In the genomic region with DNA sequence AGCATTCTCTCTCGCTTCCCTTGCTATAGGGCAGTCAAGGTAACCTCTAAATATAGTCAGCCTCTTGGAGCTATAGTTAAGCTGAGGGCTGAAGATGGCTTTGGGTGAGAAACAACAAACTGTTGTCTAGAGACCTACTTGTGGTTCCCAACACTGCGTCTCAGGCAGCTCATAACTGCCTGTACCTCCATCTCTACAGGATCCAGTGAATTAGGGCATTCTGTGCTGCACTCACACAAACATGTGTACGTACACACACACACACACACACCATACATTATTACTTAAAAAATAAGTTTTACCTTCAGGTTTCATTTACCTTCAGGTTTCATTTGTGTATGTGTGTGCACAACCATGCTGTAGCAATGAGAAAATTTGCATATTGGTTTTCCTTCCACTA, we compare ENCODE assay signal across 22 mouse cellular contexts. TPM values are rescaled to one million over a fixed set of nuclear protein-coding genes. Genes with fewer than 3 reads are reported as not detected.
A peak's percentile ranks its signal among the peaks of the same experiment; 100 is the strongest.
DNase-seq lines count a peak whose midpoint lies in the region; ATAC-seq and TF ChIP-seq lines count a peak whose summit lies in the region.
"Had no signal": no experiment of that assay in that cellular context is flagged by ENCODE, and none has a peak within 500 bp of the region (broad histone marks: within the 10 kb centered on the region; RNA-seq: fewer than 3 reads in every experiment).

No protein-coding gene starts in this region.

- no peak overlapping the region for H3ac ChIP-seq in myocyte (ENCODE audit: control insufficient read depth, insufficient read length)

- H3K9me3 ChIP-seq in forebrain, embryonic 12.5 days, result no peaks in the 10 kb centered on the region
- H3K9me3 ChIP-seq in forebrain, postnatal 0 days (ENCODE audit: low read length), result no peaks in the 10 kb centered on the region
- no peaks in the 10 kb centered on the region for H3K9me3 ChIP-seq in hindbrain, embryonic 16.5 days (ENCODE audit: control insufficient read depth, low read length)
- H3K9me3 ChIP-seq in hindbrain, embryonic 13.5 days, result no peaks in the 10 kb centered on the region
- no peaks in the 10 kb centered on the region for H3K9me3 ChIP-seq in midbrain, embryonic 16.5 days (replicated peaks; ENCODE audit: control insufficient read depth, low read length, poor library complexity, severe bottlenecking)
- no peaks in the 10 kb centered on the region for H3K9me3 ChIP-seq in midbrain, embryonic 14.5 days (ENCODE audit: control insufficient read depth, low read length)
- H3K9me3 ChIP-seq: embryonic facial prominence, embryonic 12.5 days; heart, embryonic 15.5 days; limb, embryonic 12.5 days; neural tube, embryonic 15.5 days had no signal

- peak; percentile 47; the same call in 1 of the 2 replicates for ATAC-seq in forebrain, embryonic 12.5 days (ENCODE audit: low FRiP score)
- no peak for ATAC-seq in forebrain, postnatal 0 days
- ATAC-seq in hindbrain, embryonic 16.5 days, result 0 out of 2 replicates have a peak, but pooled peaks have one; percentile 18
- ATAC-seq in hindbrain, embryonic 13.5 days (ENCODE audit: low FRiP score), result no peak
- ATAC-seq in midbrain, embryonic 16.5 days, result peak; percentile 34; the same call in 1 of the 2 replicates
- ATAC-seq in midbrain, embryonic 14.5 days (ENCODE audit: low FRiP score, low TSS enrichment), result no peak
- ATAC-seq: intestine, postnatal 0 days had no signal

- WGBS in forebrain, embryonic 12.5 days, result 91% methylated on average over 3 of the region's 3 CpGs
- whole genome bisulfite sequencing in forebrain, postnatal 0 days, result 91% methylated on average over 3 of the region's 3 CpGs
- 92% methylated on average over 3 of the region's 3 CpGs for WGBS in hindbrain, embryonic 16.5 days
- WGBS in hindbrain, embryonic 13.5 days, result 93% methylated on average over 3 of the region's 3 CpGs
- WGBS in midbrain, embryonic 16.5 days, result 93% methylated on average over 3 of the region's 3 CpGs
- 96% methylated on average over 3 of the region's 3 CpGs for WGBS in midbrain, embryonic 14.5 days

- H3K27ac ChIP-seq in forebrain, embryonic 12.5 days, result no peak overlapping the region
- H3K27ac ChIP-seq in forebrain, postnatal 0 days (ENCODE audit: low read depth, low read length), result no peak overlapping the region
- H3K27ac ChIP-seq in hindbrain, embryonic 16.5 days (ENCODE audit: low read depth, low read length), result no peak overlapping the region
- no peak overlapping the region for H3K27ac ChIP-seq in hindbrain, embryonic 13.5 days
- no peak overlapping the region for H3K27ac ChIP-seq in midbrain, embryonic 16.5 days (ENCODE audit: low read length)
- no peak overlapping the region for H3K27ac ChIP-seq in midbrain, embryonic 14.5 days (replicated peaks; ENCODE audit: low read depth, low read length)
- H3K27ac ChIP-seq: embryonic facial prominence, embryonic 12.5 days; heart, embryonic 15.5 days; limb, embryonic 12.5 days; neural tube, embryonic 15.5 days had no signal

- H3K4me2 ChIP-seq in forebrain, embryonic 12.5 days, result no peak overlapping the region
- no peak overlapping the region for H3K4me2 ChIP-seq in forebrain, postnatal 0 days (ENCODE audit: low read depth)
- H3K4me2 ChIP-seq in hindbrain, embryonic 16.5 days (ENCODE audit: low read length), result no peak overlapping the region
- H3K4me2 ChIP-seq in hindbrain, embryonic 13.5 days, result no peak overlapping the region
- H3K4me2 ChIP-seq in midbrain, embryonic 16.5 days (ENCODE audit: low read length), result no peak overlapping the region
- H3K4me2 ChIP-seq in midbrain, embryonic 14.5 days (ENCODE audit: low read length), result no peak overlapping the region
- no peak overlapping the region for H3K4me2 ChIP-seq in myocyte (ENCODE audit: low read depth)
- H3K4me2 ChIP-seq: embryonic facial prominence, embryonic 12.5 days; heart, embryonic 15.5 days; limb, embryonic 12.5 days; neural tube, embryonic 15.5 days had no signal

- DNase-seq in forebrain, postnatal 0 days, result no peak
- DNase-seq in midbrain, embryonic 14.5 days, result no peak
- DNase-seq in thymus, adult 18-20 months, result no peak
- DNase-seq: adrenal gland, postnatal 14 days; cerebellum, adult 11 months; cerebellum, adult 9-10 months; embryo, embryonic 11 days; gastrocnemius, postnatal 14 days; kidney, postnatal 14 days; lung, postnatal 36 days; retina, postnatal 1 day; right cerebral cortex, postnatal 14 days had no signal

- peaks cover 73% of the 10 kb centered on the region for H3K36me3 ChIP-seq in forebrain, embryonic 12.5 days (replicated peaks)
- H3K36me3 ChIP-seq in forebrain, postnatal 0 days (ENCODE audit: insufficient read depth), result peaks cover 59% of the 10 kb centered on the region
- H3K36me3 ChIP-seq in hindbrain, embryonic 16.5 days (ENCODE audit: control insufficient read depth, insufficient read depth, low read length), result peaks cover 38% of the 10 kb centered on the region
- H3K36me3 ChIP-seq in hindbrain, embryonic 13.5 days, result peaks cover 76% of the 10 kb centered on the region
- H3K36me3 ChIP-seq in midbrain, embryonic 16.5 days (ENCODE audit: control insufficient read depth, insufficient read depth, low read length), result peaks cover 38% of the 10 kb centered on the region
- peaks cover 77% of the 10 kb centered on the region for H3K36me3 ChIP-seq in midbrain, embryonic 14.5 days (ENCODE audit: control insufficient read depth, insufficient read depth, low read length)
- H3K36me3 ChIP-seq in myocyte (ENCODE audit: control insufficient read depth, insufficient read depth), result peaks cover 84% of the 10 kb centered on the region

- TF ChIP-seq POLR2A in myocyte (IDR thresholded peaks at IDR 0.05; ENCODE audit: insufficient read length, low read depth), result no peak

- H3K79me2 ChIP-seq in myocyte (ENCODE audit: control insufficient read depth, insufficient read depth), result no peaks in the 10 kb centered on the region

- TF ChIP-seq CTCF in forebrain, postnatal 0 days (IDR thresholded peaks at IDR 0.05; ENCODE audit: low read depth), result no peak

- no peak overlapping the region for H3K4me3 ChIP-seq in forebrain, embryonic 12.5 days (replicated peaks)
- H3K4me3 ChIP-seq in forebrain, postnatal 0 days (ENCODE audit: low read depth, low read length), result no peak overlapping the region
- no peak overlapping the region for H3K4me3 ChIP-seq in hindbrain, embryonic 16.5 days (ENCODE audit: low read length)
- H3K4me3 ChIP-seq in hindbrain, embryonic 13.5 days, result no peak overlapping the region
- no peak overlapping the region for H3K4me3 ChIP-seq in midbrain, embryonic 16.5 days (ENCODE audit: low read depth, low read length)
- H3K4me3 ChIP-seq in midbrain, embryonic 14.5 days (replicated peaks; ENCODE audit: low read depth, low read length), result no peak overlapping the region
- H3K4me3 ChIP-seq in myocyte, result no peak overlapping the region
- H3K4me3 ChIP-seq: embryonic facial prominence, embryonic 12.5 days; heart, embryonic 15.5 days; limb, embryonic 12.5 days; neural tube, embryonic 15.5 days had no signal

- H3K9ac ChIP-seq in forebrain, embryonic 12.5 days, result no peak overlapping the region
- no peak overlapping the region for H3K9ac ChIP-seq in forebrain, postnatal 0 days
- H3K9ac ChIP-seq in hindbrain, embryonic 16.5 days (ENCODE audit: low read depth, low read length), result no peak overlapping the region
- no peak overlapping the region for H3K9ac ChIP-seq in hindbrain, embryonic 13.5 days
- H3K9ac ChIP-seq in midbrain, embryonic 16.5 days (ENCODE audit: low read depth, low read length), result no peak overlapping the region
- H3K9ac ChIP-seq in midbrain, embryonic 14.5 days (replicated peaks; ENCODE audit: low read length), result no peak overlapping the region
- H3K9ac ChIP-seq: embryonic facial prominence, embryonic 12.5 days; heart, embryonic 15.5 days; limb, embryonic 12.5 days; neural tube, embryonic 15.5 days had no signal

- no peaks in the 10 kb centered on the region for H3K4me1 ChIP-seq in forebrain, embryonic 12.5 days
- no peaks in the 10 kb centered on the region for H3K4me1 ChIP-seq in forebrain, postnatal 0 days (ENCODE audit: insufficient read depth)
- H3K4me1 ChIP-seq in hindbrain, embryonic 16.5 days (ENCODE audit: control insufficient read depth, insufficient read depth, low read depth, low read length), result no peaks in the 10 kb centered on the region
- no peaks in the 10 kb centered on the region for H3K4me1 ChIP-seq in hindbrain, embryonic 13.5 days (replicated peaks)
- no peaks in the 10 kb centered on the region for H3K4me1 ChIP-seq in midbrain, embryonic 16.5 days (ENCODE audit: control insufficient read depth, insufficient read depth, low read length)
- no peaks in the 10 kb centered on the region for H3K4me1 ChIP-seq in midbrain, embryonic 14.5 days (ENCODE audit: control insufficient read depth, insufficient read depth, low read length)
- H3K4me1 ChIP-seq: embryonic facial prominence, embryonic 12.5 days; heart, embryonic 15.5 days; limb, embryonic 12.5 days; neural tube, embryonic 15.5 days had no signal

- no peaks in the 10 kb centered on the region for H3K27me3 ChIP-seq in forebrain, embryonic 12.5 days
- H3K27me3 ChIP-seq in forebrain, postnatal 0 days (ENCODE audit: insufficient read depth, low read length), result no peaks in the 10 kb centered on the region
- H3K27me3 ChIP-seq in hindbrain, embryonic 16.5 days (replicated peaks; ENCODE audit: control insufficient read depth, insufficient read depth, low read length), result no peaks in the 10 kb centered on the region
- H3K27me3 ChIP-seq in hindbrain, embryonic 13.5 days, result no peaks in the 10 kb centered on the region
- no peaks in the 10 kb centered on the region for H3K27me3 ChIP-seq in midbrain, embryonic 16.5 days (ENCODE audit: control insufficient read depth, insufficient read depth, low read depth, low read length)
- no peaks in the 10 kb centered on the region for H3K27me3 ChIP-seq in midbrain, embryonic 14.5 days (ENCODE audit: control insufficient read depth, insufficient read depth, low read length)
- H3K27me3 ChIP-seq in myocyte (ENCODE audit: control insufficient read depth, insufficient read depth, insufficient read length), result no peaks in the 10 kb centered on the region
- H3K27me3 ChIP-seq: embryonic facial prominence, embryonic 12.5 days; heart, embryonic 15.5 days; limb, embryonic 12.5 days; neural tube, embryonic 15.5 days had no signal

TF ChIP-seq in myocyte, 11 proteins besides CTCF, POLR2A, EP300 and RAD21:
- TF ChIP-seq POLR2AphosphoS2 (IDR thresholded peaks at IDR 0.05; ENCODE audit: insufficient read length, low read depth) (peak; percentile 65), CEBPB (IDR thresholded peaks at IDR 0.05; ENCODE audit: insufficient read depth, poor library complexity, severe bottlenecking) (no peak)

RNA-seq across cellular contexts. Expression of a gene that starts 25.5 kb away (rescaled TPM):
- 147 and 150 TPM in 2 replicates for polyA plus RNA-seq in forebrain, embryonic 12.5 days (2016; fragmentation: Nextera tagmentation; extraction: Ambion mirVana)
- total RNA-seq in forebrain, postnatal 0 days (2014; rRNA removed), result 291 and 369 TPM in 2 replicates
- 95.4 and 107 TPM in 2 replicates for polyA plus RNA-seq in forebrain, postnatal 0 days (2015; fragmentation: Nextera tagmentation; extraction: Ambion mirVana)
- 144 and 145 TPM in 2 replicates for polyA plus RNA-seq in hindbrain, embryonic 16.5 days (2015; fragmentation: Nextera tagmentation; extraction: Ambion mirVana)
- 125 and 131 TPM in 2 replicates for polyA plus RNA-seq in hindbrain, embryonic 13.5 days (2015; fragmentation: Nextera tagmentation; extraction: Ambion mirVana)
- polyA plus RNA-seq in midbrain, embryonic 16.5 days (2015; fragmentation: Nextera tagmentation; extraction: Ambion mirVana), result 170 and 173 TPM in 2 replicates
- 150 and 170 TPM in 2 replicates for polyA plus RNA-seq in midbrain, embryonic 14.5 days (2014; fragmentation: Nextera tagmentation; extraction: Ambion mirVana)
- polyA plus RNA-seq in myocyte (2012; fragmentation: generic; extraction: Trizol), result 108 TPM

Comparison
In these comparisons a context has a peak if more than half of its experiments do, and no peak if none do; other contexts are left out.
1. ATAC-seq: peak in forebrain, embryonic 12.5 days (single experiment), hindbrain, embryonic 16.5 days (single experiment) and midbrain, embryonic 16.5 days (single experiment); none in forebrain, postnatal 0 days (single experiment), hindbrain, embryonic 13.5 days (single experiment) and midbrain, embryonic 14.5 days (single experiment).